Mouse (Mus musculus) c-Kit-positive CD71-positive TER-119-positive erythroid progenitor cells, embryonic 14.5 days (primary cell): ENCODE measurements around the gene Tbxas1.

Experiments
- DNase-seq: peaks from one replicate; pipeline ENCODE4 v3.0.0-alpha.2; 2013; ENCODE audit warnings: low spot score

Gene Tbxas1

DNA sequence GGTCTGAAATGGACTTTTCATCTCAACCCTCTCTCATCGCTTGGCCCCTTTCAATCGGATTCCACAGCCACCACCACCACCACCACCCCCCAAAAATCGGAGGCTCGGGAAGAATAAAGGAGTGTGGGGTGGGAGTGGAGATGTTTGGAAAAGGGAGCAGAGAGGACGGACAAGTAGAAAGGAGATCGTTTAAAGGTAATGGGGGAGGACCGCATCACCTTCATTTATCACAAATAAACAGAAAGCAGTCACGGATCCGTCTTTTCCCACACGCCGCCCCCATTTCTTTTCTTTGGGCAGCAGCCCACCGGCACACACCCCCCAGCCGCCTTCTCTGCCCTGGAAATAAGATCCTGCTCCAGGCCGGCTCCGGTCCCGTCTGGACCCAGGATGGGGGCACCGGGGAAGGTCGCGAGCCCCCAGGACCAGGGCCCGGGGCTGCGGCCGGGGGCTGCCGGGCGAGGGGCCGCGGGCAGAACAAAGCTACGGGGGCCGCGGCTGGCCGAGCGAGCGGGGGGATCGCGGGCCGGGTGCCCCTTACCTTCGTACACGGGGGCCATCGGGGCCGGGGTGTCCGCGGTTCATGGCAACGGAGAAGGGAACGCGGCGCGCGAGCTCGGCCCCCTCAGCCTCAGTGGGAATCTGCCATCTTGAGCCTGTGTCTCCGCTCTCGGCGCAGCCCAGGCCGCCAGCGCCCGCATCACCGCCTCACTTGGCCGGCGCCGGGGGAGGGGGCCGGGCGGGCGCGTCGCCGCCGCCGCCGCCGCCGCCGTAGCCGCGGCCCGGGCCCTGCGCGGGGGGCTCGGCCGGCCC lies at the start of gene Tbxas1:
Gene Tbxas1, plus strand, starts transcription at position 147 of the 813 bp plus-strand sequence.
- no peak for DNase-seq

DNA sequence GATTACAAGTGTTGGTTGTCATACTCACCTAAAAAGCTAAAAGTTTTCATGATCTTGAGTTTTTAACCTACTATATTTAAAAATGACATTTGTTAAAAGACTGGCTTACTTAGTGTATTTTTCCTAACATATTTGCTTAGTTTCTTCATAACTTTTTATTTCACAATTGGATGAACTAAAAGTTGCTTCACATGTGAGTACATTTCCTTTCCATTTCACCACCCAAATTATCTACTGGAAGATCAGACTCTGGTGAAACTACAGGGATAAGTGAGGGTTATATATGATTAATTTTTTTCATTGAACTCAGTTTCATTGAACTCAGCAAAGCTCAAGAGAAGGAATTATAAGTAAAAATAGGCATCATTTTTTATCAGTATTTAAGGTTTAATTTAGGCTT lies 49.3 kb upstream of the Tbxas1 start:
- DNase-seq, result no peak

DNA sequence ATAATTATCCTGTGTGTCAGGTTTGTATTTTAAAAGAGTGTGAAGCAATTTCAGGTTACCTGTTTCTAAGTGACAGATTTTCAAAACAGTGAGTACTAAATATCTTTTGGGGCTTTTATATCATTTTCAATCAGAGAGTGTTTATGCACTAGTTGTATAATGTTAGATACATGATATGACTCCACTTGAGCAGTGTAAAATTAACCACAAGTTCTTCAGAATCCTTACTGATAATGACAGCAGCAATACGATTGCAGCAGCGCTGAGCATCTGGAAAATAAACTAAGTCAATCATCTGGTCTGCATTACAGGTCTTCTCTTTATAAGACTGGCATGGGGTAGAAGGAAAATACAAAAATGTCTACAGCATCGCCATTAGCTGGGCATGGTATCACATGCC lies 48.3 kb upstream of the Tbxas1 start:
- DNase-seq, result no peak

DNA sequence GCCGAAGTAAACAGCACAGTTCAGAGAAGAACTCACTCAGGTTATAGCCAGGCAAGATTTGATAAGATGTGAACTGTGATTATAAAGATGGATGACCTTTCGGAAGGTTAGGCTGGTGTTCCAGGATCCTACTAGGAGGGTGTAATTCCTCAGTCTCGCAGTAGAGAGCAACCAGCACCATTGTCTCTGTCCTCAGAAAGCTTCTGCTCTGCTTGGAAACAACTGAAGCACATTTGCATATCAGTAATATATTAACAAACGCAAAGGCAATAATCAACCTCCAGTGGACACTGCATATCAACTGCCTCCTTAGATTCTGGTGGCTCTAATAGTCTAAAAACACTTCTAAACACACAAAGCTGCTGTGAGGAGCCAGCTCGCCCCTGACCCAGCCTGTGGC lies 47.8 kb upstream of the Tbxas1 start:
- DNase-seq, result no peak

DNA sequence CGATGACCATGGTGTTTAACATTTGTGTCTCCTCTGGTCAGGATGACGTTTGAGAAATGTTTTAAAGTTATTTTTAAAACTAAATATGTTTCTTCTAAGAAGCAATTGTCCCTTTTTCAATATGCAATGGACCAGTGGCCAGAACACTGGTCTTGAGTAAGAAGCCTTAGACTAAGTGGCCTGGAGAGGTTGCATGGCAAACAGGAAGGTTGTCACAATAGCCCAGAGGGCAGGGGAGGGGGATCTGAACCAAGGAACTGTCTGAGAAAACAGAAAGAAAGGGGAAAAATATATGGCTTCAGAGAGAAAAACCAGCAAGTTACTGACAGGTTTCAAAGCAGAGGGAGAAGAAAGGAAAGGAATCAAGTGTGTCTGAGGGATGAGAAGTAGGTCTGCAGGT lies 47.0 kb upstream of the Tbxas1 start:
- no peak for DNase-seq

DNA sequence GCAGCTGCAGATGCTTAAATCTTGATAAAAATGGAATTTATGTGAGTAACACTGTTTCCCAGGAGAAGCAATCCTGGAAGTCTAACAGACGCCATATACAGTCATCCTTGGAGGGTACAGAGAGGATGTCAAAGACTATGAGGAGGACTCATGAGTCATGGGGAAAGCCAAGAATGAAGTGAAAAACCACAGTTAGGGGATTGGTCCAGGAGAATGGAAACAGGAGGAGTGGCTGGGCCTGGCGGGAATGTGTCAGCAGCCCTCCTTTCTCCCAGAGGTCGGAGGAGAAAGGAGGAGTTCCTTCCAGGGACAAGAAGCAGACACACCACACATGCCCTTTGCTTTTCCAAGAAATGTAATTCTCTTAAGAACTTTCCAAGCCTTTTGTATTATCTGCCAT lies 45.8 kb upstream of the Tbxas1 start:
- no peak for DNase-seq

DNA sequence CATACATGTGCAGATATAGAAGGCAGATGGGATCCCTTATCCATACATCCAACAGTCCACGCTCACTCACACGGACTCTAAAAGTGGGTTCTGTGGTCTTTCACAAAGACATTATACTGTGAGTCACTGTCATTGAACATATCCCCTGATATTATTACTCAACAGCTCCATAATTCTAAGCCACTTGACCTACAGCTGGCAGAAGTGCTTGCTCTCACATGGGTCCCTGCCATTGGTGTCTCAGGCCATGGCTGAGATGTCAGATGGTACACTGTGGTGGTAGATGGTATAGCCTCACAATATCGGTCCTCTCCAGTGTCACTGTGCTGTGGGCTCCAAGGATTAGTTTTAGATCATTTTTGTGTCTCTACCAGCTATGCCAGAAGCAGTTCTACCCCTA lies 41.5 kb upstream of the Tbxas1 start:
- no peak for DNase-seq

DNA sequence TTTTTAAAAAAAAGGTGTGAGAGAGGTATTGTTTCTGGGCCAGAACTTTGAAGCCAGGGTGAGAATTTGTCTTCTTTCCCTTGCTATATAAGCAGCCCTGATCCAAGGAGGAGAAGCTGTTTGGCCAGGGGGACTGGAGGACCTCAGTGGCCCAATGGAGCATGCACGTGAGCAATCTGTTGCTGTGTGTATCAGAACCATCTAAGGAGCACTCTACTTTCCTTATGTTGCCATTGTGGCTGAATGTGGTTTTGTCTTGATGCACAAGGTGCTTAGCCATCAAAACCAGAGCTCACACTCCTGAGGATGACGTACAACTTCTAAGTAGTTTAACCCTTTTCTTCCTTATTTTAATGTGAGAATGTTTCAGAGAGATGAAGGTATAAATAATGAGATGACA lies 40.5 kb upstream of the Tbxas1 start:
- no peak for DNase-seq

DNA sequence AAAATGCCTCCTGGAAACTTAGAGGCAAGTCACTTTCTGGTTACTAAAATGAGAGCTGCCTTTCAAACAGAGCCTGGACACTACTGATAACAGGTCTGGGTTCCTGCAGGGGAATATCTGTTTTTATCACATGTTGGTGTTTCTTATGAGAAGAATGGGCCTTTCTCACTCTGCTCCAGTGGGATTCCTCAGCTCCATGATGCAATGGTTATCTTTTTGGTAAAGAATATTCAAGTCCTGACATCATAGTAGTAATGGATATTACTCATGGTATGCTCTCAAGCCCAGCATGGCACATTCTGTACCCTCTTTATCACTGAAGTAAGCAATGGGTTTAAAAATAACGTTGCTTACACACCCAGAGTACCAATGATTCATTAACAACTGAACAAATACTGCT lies 40.0 kb upstream of the Tbxas1 start:
- peak; percentile 83 for DNase-seq

DNA sequence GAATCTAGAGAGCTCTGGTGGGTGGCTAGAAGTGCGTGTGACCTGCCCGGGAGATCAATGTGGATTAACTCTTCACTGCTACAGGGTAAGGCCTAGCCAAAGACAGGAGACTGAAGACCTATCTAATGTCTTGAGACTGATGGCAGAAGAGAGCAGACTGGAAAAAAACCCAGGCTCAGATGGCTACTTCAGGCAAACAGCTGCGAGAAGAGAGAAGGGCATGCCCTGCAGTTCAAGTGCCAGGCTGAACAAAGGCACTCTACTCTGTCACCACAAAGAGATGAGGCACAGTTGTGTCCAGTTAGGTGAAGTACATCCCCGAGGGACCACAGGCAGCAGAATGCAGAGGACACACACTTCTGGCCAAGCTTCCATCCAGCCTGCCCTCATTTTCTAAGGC lies 37.1 kb upstream of the Tbxas1 start:
- no peak for DNase-seq

DNA sequence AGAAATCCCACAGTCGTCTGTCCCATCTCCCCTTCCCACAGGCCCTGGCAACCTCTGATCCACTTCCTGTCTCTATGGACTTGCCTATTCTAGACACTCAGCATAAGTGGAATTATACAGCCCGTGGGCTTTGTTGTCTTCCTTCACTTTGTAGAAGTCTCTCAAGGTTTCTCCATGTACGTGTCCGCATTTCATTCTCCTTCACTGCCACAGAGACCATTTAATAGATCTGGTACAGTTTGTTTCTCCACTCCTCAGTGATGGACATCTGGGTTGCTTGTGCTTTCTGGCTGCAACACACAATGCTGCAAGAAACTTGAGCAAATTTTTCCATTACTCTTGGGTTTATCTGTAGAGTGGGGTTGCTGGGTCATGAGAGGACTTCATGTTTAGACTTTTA lies 35.3 kb upstream of the Tbxas1 start:
- DNase-seq, result no peak

DNA sequence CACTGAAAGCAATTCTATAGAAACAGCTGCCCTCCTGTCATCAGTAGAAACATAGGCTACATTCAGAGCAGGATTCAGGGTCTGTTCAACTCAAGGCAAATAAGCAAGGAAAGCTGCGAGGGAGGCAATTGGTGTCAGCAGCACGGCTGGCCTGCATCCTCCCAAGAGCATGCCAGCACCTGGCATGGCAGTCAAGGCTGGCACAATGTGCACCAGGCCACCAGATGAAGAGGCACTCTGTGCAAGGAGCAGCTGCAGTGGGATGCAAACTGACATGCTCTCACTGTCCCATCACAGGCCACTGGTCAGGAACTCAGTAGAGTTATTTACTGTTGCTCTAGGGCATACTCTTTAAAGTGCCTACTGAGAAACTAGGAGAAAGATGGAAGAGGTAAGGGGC lies 34.8 kb upstream of the Tbxas1 start:
- no peak for DNase-seq

DNA sequence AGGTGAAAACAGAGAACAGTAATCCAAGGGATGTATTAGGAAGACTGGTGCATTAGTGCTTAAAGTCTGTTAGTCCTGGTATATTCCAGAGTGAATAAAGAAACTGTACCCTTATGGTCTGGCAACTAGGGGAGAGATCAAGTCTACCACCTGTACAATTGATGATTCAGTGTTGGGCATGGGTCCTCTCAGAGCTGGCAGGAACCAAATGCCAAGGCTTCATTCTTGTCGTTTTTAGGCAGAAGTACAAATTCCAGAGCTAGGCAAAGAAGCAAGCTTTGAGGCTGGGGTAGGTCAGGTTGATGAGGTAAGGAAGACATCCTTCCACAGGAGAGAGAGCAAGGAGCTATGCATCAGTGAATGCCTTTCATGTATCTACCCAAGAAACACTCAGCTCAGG lies 34.4 kb upstream of the Tbxas1 start:
- DNase-seq, result no peak

DNA sequence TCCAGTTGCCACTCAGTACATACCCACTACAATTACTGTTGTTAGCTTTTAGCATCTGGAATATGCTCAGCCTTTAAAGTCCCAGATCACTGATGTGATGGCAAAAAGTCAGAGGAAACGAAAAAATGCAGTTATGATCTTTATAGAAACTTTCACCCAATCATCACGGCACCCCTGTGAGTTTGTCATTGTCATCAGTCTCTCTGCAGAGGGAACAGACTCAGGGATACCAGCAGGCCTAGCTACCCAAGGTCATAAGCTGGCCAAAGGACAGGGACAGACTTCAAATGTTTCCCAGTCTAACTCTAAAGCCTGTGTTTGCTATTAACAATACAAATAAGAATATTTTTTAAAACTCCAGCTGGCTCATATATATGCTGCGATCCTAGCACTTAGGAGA lies 33.7 kb upstream of the Tbxas1 start:
- no peak for DNase-seq

DNA sequence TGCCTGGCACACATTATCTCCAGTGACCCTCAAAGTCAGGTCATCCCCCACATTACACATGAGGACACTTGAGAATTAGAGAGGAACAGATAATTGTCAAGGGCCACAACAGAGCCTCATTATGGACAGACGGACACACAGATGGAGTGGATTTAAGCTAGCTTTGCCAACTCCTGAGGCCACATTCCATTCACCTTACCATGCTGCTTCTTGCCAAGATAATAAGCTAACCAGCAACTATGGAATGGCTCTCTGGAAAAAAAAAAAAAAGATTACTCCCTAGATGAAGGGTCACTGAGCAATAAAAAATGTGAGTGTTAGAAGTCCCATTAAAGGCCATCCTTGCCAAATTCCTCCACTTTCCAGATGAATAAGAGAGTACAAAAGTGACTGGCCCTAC lies 30.1 kb upstream of the Tbxas1 start:
- no peak for DNase-seq

DNA sequence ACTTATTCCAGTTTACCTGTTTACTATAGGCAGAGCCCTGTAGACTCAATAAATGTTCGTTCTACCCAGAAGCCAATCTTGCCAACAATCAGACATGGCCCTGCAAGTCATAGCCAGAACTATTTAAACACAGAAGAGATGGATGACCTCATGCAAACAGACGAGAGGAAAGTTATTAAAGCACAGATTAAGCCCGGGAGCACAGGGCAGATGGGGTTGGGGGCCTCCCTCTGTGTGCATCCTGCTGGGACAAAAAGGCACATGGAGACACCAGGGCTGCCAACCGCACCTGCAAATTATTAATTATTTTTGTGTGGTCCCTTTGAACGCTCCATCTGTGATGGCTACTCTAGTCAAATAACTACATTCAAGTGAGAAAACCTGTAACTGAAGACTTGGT lies 29.3 kb upstream of the Tbxas1 start:
- no peak for DNase-seq

DNA sequence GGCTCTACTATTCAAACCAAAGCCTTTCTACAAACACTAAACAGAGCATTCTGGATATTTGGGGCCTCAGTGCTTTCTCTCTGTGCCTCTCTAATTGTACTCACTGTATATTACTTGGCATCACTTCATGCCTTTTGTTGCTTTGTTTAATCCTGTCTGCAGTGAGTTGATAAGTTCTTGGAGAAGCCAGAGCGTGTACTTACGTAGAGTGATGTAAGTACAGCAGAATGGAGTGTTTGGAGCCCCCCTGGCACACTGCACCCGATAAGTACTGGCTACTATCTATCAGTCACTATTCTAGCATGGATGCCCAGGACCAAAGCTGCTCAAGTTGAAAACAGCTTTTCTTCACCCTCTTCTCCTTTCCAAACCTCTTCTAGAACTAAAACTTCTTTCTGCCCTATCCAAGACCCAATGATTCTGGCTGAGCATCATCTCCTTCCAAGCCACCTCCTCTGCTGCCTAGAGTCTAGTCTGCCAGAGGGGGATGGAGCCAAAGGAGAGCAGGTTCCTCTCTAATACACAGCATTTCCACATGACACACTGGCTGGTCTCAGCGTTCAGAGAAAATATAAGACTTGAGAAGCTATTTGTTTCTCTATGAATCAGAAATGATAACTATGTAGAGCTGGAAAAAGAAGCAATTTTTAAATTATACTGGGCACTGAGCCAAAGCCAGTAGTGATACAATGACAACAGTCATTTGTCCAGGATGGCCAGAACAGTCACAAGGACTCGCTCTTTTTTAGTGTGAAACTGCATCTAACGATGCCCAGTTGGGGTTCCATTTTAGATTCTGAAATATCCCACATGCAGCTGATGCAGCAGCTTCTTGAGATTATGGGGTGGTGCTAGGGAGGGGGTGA lies 28.6 kb upstream of the Tbxas1 start:
- no peak for DNase-seq

DNA sequence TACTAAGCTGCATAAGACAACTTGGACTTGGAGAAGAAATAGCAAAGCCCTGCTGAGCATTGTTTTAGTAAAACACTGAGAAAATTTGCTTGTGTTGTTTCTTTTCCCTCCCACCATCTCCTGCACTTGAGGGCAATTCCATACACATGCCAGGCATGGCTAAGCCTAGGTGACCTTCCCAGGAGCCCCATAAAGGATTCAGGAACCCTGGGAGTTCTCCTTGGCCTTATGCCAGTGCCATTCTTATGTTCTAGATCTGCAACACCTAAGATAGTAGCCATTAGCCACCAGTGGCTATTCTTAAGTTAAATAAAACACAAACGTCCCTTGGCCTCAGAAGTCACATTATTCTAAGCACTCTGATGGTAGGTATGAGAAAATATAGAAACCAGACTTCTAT lies 27.8 kb upstream of the Tbxas1 start:
- DNase-seq, result no peak

DNA sequence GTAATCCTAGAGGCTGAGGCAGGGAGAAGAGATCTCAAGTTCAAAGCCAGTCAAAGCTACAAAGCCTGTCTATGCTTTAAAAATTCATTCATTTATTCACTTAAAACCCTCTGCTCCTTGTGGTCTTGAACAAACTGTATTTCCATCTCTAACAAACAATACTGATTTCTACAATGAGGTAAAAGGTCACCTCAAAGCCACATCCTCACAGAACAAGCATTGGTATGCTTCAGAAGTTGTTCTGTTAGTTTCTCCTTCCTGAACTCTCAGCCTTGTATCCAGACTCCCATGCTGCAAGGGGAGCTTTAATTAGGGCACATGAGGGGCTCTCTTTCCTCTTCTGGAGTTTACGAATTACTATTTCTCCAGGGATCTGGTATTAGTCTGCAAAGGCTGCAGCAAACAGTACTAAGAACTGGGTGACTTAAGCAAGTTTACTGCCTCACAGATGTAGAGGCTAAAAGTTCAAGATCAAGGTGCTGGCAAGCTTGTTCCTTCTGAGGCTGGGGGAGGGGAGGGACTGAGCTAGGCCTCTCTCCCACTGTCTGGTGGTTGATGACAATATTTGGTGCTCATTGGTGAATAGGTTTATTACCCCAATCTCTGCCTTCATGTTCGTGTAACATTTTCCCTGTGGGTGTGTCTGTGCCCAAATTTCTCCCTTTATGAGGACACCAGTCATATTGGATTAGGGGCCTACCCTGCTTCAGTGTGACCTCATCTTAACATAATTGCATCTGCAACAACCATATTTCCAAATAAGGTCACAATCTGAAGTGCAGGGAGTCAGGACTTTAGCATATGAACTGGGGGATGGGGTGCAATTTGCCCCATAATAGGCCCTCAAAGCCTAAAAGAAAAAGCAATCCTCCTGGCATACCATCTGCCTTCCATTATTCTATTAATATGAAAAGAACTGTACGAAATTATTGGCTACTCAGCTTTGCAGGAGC lies 27.0 kb upstream of the Tbxas1 start:
- DNase-seq, result no peak

DNA sequence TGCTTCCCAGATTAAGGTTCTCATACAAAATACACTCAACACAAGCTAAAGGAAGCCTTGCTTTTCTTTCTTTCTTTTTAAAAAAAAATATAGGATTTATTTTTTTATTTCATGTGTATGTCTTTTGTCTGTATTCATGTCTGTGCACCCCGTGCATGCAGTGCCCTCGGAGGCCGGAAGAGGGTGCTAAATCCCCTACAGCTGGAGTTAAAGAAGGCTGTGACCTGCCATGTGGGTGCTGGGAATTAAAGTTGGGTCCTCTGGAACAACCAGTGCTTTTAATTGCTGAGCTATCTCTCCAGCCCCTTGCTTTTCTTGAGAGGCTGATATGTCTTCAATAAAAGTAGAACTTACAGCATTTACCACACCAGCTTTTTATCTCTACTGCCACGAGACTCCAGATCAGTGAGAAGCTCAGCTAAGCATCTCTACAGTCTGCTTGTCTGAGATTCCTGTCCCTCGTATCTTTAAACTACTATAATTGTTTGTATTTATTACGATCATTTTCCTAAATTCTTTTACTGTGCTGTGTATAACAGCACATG lies 24.4 kb upstream of the Tbxas1 start:
- no peak for DNase-seq

DNA sequence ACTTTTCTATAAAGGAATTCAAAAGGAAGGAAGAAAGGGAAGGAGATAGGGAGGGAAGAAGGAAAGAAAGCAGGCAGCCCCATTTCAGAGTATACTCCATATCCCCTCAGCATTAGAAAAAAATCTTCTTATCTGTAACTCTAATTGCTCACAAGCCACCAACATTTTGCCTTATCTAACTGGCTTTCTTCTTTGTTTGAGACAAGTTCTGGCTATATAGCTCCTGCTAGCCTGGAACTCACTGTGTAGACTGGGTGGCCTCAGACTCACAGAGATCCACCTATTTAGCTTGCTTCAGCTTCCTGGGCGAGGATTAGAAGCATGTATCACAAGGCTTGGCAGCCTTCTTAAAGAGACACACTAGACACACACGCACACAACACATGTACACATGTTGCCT lies 23.5 kb upstream of the Tbxas1 start:
- no peak for DNase-seq

DNA sequence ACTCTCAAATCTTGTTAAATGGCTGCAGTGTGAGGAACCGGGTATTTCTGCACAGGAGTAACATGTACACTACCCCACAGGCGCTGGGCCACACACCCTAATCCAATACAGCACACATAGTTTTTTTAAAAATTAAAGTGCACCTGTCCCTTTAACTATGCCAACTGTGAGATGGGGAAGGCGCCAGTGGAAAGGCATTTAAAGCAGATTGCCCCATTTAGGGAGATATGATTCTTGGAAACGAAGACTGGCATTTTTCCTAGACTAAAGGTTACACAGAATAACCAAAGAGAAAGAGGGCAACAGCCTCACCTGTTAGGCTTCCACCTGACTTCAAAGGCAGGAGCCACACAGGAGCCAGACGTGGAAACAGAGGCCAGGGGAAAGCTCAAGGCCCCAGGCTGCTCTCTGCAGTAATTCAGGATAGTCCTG lies 21.6 kb upstream of the Tbxas1 start:
- no peak for DNase-seq
